Mouse (Mus musculus) right cerebral cortex, postnatal 36 days (tissue): ENCODE measurements around the gene Gm10799.
"Not testable (repeated sequence)": the region's sequence is repeated elsewhere in the genome, so short reads cannot be mapped to it uniquely, and the experiment has no call there.

ENCODE experiments used
- DNase-seq, 2 experiments: peaks; one replicate each; pipeline ENCODE4 v3.0.0; 2022; ENCODE audit warnings: low spot score in 2 of 2, mixed read lengths in 1 of 2

Gm10799 gene

GRCm38 (mm10) chr2:104068450-104068849 lies at the start of gene Gm10799:
Gm10799 (minus strand) TSS chr2:104068550.
- not testable (repeated sequence) for DNase-seq

GRCm38 (mm10) chr2:104117173-104117572 lies 48.8 kb upstream of the Gm10799 start:
- DNase-seq: not testable (repeated sequence)

GRCm38 (mm10) chr2:104114898-104115297 lies 46.5 kb upstream of the Gm10799 start:
- DNase-seq: no peak

- DNase-seq: not testable (repeated sequence)
These were observed 45.2 kb upstream of the Gm10799 start for GRCm38 (mm10) chr2:104113563-104113962.

GRCm38 (mm10) chr2:104111170-104111797 lies 42.9 kb upstream of the Gm10799 start:
- not testable (repeated sequence) for DNase-seq

- DNase-seq: no peak
These were observed 41.7 kb upstream of the Gm10799 start for GRCm38 (mm10) chr2:104110031-104110430.

GRCm38 (mm10) chr2:104109528-104109927 lies 41.2 kb upstream of the Gm10799 start:
- no peak for DNase-seq

GRCm38 (mm10) chr2:104109021-104109420 lies 40.7 kb upstream of the Gm10799 start:
- not testable (repeated sequence) for DNase-seq

- no peak for DNase-seq
These were observed 36.5 kb upstream of the Gm10799 start for GRCm38 (mm10) chr2:104104800-104105199.

GRCm38 (mm10) chr2:104099946-104100345 lies 31.6 kb upstream of the Gm10799 start:
- DNase-seq: no peak

- DNase-seq: no peak
These were observed 30.9 kb upstream of the Gm10799 start for GRCm38 (mm10) chr2:104099231-104099585.

GRCm38 (mm10) chr2:104098529-104099230 lies 30.3 kb upstream of the Gm10799 start:
- DNase-seq: no peak

GRCm38 (mm10) chr2:104097396-104097795 lies 29.0 kb upstream of the Gm10799 start:
- not testable (repeated sequence) for DNase-seq

GRCm38 (mm10) chr2:104096796-104097195 lies 28.4 kb upstream of the Gm10799 start:
- DNase-seq: not testable (repeated sequence)

- no peak for DNase-seq
These were observed 27.9 kb upstream of the Gm10799 start for GRCm38 (mm10) chr2:104096256-104096655.

GRCm38 (mm10) chr2:104095741-104096213 lies 27.4 kb upstream of the Gm10799 start, which contains the start of gene Cd59a:
Cd59a (plus strand) TSS chr2:104095801.
- peak; percentile 18 to 22 for DNase-seq

- DNase-seq: no peak
These were observed 25.0 kb upstream of the Gm10799 start for GRCm38 (mm10) chr2:104093305-104093704.

- DNase-seq: not testable (repeated sequence)
These were observed 19.2 kb upstream of the Gm10799 start for GRCm38 (mm10) chr2:104087562-104087961.

- not testable (repeated sequence) for DNase-seq
These were observed 15.7 kb upstream of the Gm10799 start for GRCm38 (mm10) chr2:104084027-104084426.

- no peak for DNase-seq
These were observed 14.1 kb upstream of the Gm10799 start for GRCm38 (mm10) chr2:104082474-104082873.

GRCm38 (mm10) chr2:104081436-104082050 lies 13.2 kb upstream of the Gm10799 start:
- not testable (repeated sequence) for DNase-seq

- not testable (repeated sequence) for DNase-seq
These were observed 9.9 kb upstream of the Gm10799 start for GRCm38 (mm10) chr2:104078285-104078684.
